Mouse (Mus musculus) cerebellum, postnatal 25 days (tissue): ENCODE measurements at regions not wholly inside any gene's neighbourhood (a gene's known extent, or its start where the extent isn't known, plus 50 kb on each side); places are given as distances from the start of the nearest gene placed in this dataset.

Experiments used
- DNase-seq, 2 experiments: peaks; one replicate each; pipeline ENCODE4 v3.0.0; 2021; ENCODE audit warnings: mixed read lengths in 2 of 2

GRCm38 (mm10) chrY:43772246-43772645 is 492.0 kb downstream of the Gm21739 start:
- DNase-seq, result peak in 1 of 2 experiments; percentile 0
